Mouse (Mus musculus): ENCODE data around the gene Stpg4. TPM values are rescaled to one million over a fixed set of nuclear protein-coding genes. Genes with fewer than 3 reads are reported as not detected.

Gene Stpg4
- polyA plus RNA-seq, 1 experiment from 2014 or later: not detected

GRCm38 (mm10) chr17:87453336-87453735 is 25.8 kb upstream of the Stpg4 start:
- H3K9ac ChIP-seq (ENCODE audit: low read depth, low read length): no peak overlapping the region
- H3K27me3 ChIP-seq (ENCODE audit: control insufficient read depth, insufficient read depth, low read length): no peaks in the 10 kb centered on the region
- H3K27ac ChIP-seq (ENCODE audit: low read depth, low read length): no peak overlapping the region
- H3K4me3 ChIP-seq (ENCODE audit: low read length): no peak overlapping the region
- no peaks in the 10 kb centered on the region for H3K36me3 ChIP-seq (ENCODE audit: control insufficient read depth, insufficient read depth, low read length)
- WGBS: 80% methylated on average over 7 of the region's 7 CpGs
- H3K9me3 ChIP-seq (ENCODE audit: control insufficient read depth, low read length): no peaks in the 10 kb centered on the region
- H3K4me2 ChIP-seq (replicated peaks; ENCODE audit: low read depth, low read length): no peak overlapping the region
- peaks cover 7% of the 10 kb centered on the region; the same call in 1 of the 2 replicates for H3K4me1 ChIP-seq (ENCODE audit: control insufficient read depth, insufficient read depth, low read length)
- ATAC-seq (ENCODE audit: low FRiP score, low TSS enrichment): no peak

GRCm38 (mm10) chr17:87448881-87449280 is 21.3 kb upstream of the Stpg4 start:
- H3K27ac ChIP-seq (ENCODE audit: low read depth, low read length): no peak overlapping the region

DNA sequence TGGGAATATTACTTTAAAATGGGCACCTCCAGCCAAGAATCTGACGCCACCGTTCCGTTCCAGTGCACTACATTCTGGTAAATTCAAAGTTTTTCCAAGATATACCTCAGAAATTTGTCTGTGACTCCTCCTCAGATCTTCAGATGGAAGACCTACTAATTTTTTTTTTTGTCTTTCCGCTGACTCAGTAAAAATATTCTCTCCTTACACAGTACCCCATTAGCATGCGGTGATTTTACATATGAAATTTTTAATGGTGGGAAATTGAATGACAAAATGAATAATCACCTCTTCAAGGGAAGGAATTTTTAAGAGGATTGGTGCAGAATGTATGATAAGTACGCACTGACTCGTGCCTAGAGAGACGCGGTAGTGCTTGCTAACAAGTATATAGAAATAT is 20.8 kb upstream of the Stpg4 start:
- H3K27me3 ChIP-seq (ENCODE audit: control insufficient read depth, insufficient read depth, low read length): no peaks in the 10 kb centered on the region
- no peak overlapping the region for H3K9ac ChIP-seq (ENCODE audit: low read depth, low read length)
- H3K9me3 ChIP-seq (ENCODE audit: control insufficient read depth, low read length): no peaks in the 10 kb centered on the region
- no peaks in the 10 kb centered on the region for H3K36me3 ChIP-seq (ENCODE audit: control insufficient read depth, insufficient read depth, low read length)
- H3K4me2 ChIP-seq (replicated peaks; ENCODE audit: low read depth, low read length): no peak overlapping the region
- no peak overlapping the region for H3K4me3 ChIP-seq (ENCODE audit: low read length)
- no peak overlapping the region for H3K27ac ChIP-seq (ENCODE audit: low read depth, low read length)
- WGBS: 92% methylated on average over 9 of the region's 9 CpGs
- no peak for ATAC-seq (ENCODE audit: low FRiP score, low TSS enrichment)
- H3K4me1 ChIP-seq (ENCODE audit: control insufficient read depth, insufficient read depth, low read length): peaks cover 15% of the 10 kb centered on the region

More at GRCm38 (mm10) chr17:87448881-87449280, 21.3 kb upstream of the Stpg4 start:
- 85% methylated on average over 8 of the region's 8 CpGs for WGBS
- no peaks in the 10 kb centered on the region for H3K27me3 ChIP-seq (ENCODE audit: control insufficient read depth, insufficient read depth, low read length)
- no peak overlapping the region for H3K9ac ChIP-seq (ENCODE audit: low read depth, low read length)
- no peak for ATAC-seq (ENCODE audit: low FRiP score, low TSS enrichment)
- no peaks in the 10 kb centered on the region for H3K9me3 ChIP-seq (ENCODE audit: control insufficient read depth, low read length)
- H3K4me2 ChIP-seq (replicated peaks; ENCODE audit: low read depth, low read length): no peak overlapping the region
- H3K4me1 ChIP-seq (ENCODE audit: control insufficient read depth, insufficient read depth, low read length): peaks cover 10% of the 10 kb centered on the region
- H3K4me3 ChIP-seq (ENCODE audit: low read length): no peak overlapping the region
- no peaks in the 10 kb centered on the region for H3K36me3 ChIP-seq (ENCODE audit: control insufficient read depth, insufficient read depth, low read length)

DNA sequence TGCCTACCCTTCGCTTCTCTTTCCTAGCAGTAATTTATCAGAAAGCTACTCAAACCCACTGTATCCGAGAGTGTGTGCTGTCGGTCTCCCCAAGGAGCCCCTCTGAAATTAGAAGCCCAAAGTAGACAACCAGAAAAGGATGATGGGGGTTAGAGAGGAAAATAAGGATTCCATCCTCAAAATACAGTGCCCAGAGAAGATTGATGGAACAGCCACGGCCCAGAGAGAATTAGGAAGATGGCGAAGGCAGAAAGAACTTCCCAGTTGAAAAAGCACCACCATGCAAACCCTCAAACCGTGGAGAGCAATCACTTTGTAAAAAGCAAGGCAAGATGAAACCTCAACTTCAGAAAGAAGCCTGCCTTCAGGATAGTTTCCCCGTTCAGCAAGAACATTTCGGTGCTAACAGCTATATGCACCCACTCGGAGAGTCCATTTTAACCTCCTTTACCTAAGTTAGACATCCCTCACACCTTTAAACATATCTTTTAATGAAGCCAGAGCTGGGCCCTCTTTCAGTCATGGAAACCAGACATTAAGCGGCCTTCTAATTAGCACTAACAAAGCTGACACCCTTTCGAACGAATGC is 20.2 kb upstream of the Stpg4 start:
- 46% methylated on average over 12 of the region's 12 CpGs for WGBS
- no peak for ATAC-seq (ENCODE audit: low FRiP score, low TSS enrichment)
- H3K9me3 ChIP-seq (ENCODE audit: control insufficient read depth, low read length): no peaks in the 10 kb centered on the region
- no peak overlapping the region; the same call in 1 of the 2 replicates for H3K27ac ChIP-seq (ENCODE audit: low read depth, low read length)
- H3K36me3 ChIP-seq (ENCODE audit: control insufficient read depth, insufficient read depth, low read length): no peaks in the 10 kb centered on the region; the same call in 1 of the 2 replicates
- peaks cover 22% of the 10 kb centered on the region for H3K4me1 ChIP-seq (ENCODE audit: control insufficient read depth, insufficient read depth, low read length)
- H3K27me3 ChIP-seq (ENCODE audit: control insufficient read depth, insufficient read depth, low read length): no peaks in the 10 kb centered on the region
- H3K4me3 ChIP-seq (ENCODE audit: low read length): peak overlapping the region; percentile 97
- peak overlapping the region; percentile 69 for H3K4me2 ChIP-seq (replicated peaks; ENCODE audit: low read depth, low read length)
- H3K9ac ChIP-seq (ENCODE audit: low read depth, low read length): peak overlapping the region; percentile 98

DNA sequence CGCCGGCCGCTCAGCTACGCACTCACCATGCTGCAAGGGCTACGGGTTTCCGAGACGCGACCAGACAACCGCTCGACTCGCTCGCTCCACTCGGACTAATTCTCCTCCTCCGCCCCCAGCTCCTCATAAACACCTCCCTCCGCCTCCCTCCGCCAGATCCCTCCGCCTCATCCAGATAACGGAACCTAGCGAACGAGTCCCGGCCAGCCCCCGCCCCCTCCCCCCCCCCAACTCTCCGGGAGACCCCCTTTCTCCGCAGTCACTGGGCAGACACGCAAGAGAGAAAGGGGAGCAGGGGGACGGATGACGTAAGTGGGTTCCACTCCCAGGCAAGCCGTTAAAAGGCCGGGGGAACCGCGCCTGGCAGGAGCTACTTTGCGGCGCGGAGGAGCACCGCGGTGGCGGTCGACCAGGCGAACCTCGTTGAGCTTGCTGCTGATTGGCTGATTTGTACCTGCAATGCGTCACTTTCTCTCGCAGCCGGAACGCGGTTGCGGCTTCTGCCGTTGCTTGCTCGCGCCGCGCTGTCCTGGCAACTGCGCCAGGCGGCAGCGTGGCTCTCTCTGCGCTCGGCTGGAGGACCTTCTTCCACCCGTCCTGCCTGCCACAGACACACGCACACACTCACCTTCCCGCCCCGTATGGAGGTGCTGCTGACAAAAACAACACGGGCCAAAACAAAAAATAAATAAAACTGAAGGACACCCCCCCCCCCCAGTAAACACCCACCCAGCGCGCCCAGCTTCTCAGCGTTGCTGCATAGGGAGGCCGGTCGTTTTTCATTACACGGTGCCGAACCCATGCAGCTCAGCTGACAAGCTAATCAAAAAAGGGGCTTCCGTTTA is 19.4 kb upstream of the Stpg4 start, which contains the start of gene Calm2:
Calm2 (minus strand) TSS at position 169 of the 845 bp plus-strand sequence.
- Histone ChIP-seq H3K27me3 (ENCODE audit: control insufficient read depth, insufficient read depth, low read length) (no peaks in the 10 kb centered on the region), H3K4me2 (replicated peaks; ENCODE audit: low read depth, low read length) (peak within 1 kb of the TSS; percentile 69), H3K9me3 (ENCODE audit: control insufficient read depth, low read length) (no peaks in the 10 kb centered on the region), H3K4me1 (ENCODE audit: control insufficient read depth, insufficient read depth, low read length) (peaks cover 26% of the 10 kb centered on the region), H3K27ac (ENCODE audit: low read depth, low read length) (peak within 1 kb of the TSS; percentile 98), H3K9ac (ENCODE audit: low read depth, low read length) (peak within 1 kb of the TSS; percentile 98), H3K4me3 (ENCODE audit: low read length) (peak within 1 kb of the TSS; percentile 97), H3K36me3 (ENCODE audit: control insufficient read depth, insufficient read depth, low read length) (peaks cover 4% of the 10 kb centered on the region; the same call in 1 of the 2 replicates)
- peak; percentile 92 for ATAC-seq (ENCODE audit: low FRiP score, low TSS enrichment)
- WGBS: under 1% methylated on average over 65 of the region's 69 CpGs

DNA sequence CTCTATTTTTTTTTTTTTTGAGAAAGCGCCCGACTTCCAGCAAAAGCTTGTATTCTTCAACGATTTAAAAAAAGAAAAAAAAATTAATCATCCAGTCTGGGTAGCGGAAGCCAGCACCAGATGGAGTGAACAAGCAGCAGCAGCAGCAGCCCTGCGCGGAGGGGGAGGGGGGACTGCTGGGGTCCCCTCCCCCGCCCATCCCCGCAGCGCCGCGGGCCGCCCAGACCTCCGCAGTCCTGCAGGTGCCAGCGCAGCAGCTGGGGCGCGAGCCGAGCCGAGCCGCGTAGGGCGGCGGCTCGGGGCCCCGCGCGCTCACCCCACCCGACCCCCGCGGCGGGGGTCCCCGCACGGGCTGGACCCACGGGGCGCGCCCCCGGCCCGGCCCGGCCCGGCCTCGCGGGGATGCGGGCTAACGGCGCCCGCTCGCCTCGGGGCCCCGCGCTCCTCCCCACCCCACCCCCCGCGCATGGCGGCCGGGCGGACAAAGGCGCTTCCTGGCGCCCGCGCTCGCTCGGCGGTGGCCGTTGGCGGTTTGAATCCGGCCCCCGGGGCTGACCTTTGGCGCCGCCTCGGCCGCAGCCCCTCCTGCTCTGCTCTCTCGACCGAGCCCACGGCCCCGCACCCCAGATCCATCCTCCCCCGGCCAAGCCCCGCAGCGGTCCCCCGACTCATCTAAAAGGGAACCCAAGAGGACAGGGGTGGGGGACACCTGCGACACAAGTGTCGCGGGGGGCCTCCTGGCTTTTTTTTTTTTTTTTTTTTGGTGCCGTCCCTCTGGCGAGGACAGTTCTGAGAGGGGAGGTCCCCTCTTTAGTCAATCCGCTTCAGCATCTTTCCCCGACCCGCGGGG is 18.6 kb upstream of the Stpg4 start:
- Histone ChIP-seq H3K4me3 (ENCODE audit: low read length) (peak overlapping the region; percentile 97), H3K4me2 (replicated peaks; ENCODE audit: low read depth, low read length) (peak overlapping the region; percentile 58), H3K9me3 (ENCODE audit: control insufficient read depth, low read length) (no peaks in the 10 kb centered on the region), H3K4me1 (ENCODE audit: control insufficient read depth, insufficient read depth, low read length) (peaks cover 34% of the 10 kb centered on the region), H3K36me3 (ENCODE audit: control insufficient read depth, insufficient read depth, low read length) (peaks cover 10% of the 10 kb centered on the region; the same call in 1 of the 2 replicates), H3K27me3 (ENCODE audit: control insufficient read depth, insufficient read depth, low read length) (no peaks in the 10 kb centered on the region), H3K27ac (ENCODE audit: low read depth, low read length) (peak overlapping the region; percentile 98), H3K9ac (ENCODE audit: low read depth, low read length) (peak overlapping the region; percentile 98)
- peak; percentile 75 for ATAC-seq (ENCODE audit: low FRiP score, low TSS enrichment)
- 1% methylated on average over 64 of the region's 86 CpGs for WGBS

DNA sequence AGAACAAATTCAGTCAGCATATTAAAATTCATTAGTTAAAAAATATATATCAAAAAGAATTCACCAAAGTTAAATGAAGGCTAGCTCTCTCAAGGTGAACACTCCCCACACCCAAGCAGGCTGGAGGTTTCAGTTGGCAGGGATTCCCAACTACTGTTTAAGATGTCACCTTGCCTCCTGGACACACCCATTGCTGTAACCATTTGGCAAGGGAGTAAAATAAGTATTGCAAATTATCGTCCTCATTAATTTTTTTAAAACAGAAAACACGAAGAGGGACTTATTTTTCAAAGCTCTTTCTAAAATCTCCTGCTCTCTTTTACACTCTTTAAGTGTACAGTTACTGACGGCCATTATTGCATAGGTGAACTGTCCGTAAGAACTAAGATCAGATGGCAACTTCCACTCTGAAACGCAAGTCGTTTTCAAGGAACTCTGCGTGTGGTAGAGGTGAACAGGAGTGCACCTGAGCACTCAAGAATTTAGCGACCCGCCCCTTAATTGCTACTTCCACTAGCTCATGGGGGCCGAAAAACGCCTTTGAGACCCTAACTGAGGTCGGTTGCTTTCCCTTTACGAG is 17.9 kb upstream of the Stpg4 start:
- ATAC-seq (ENCODE audit: low FRiP score, low TSS enrichment): no peak
- WGBS: under 1% methylated on average over 13 of the region's 13 CpGs
- Histone ChIP-seq H3K4me3 (ENCODE audit: low read length) (peak overlapping the region; percentile 97), H3K4me2 (replicated peaks; ENCODE audit: low read depth, low read length) (peak overlapping the region; percentile 58), H3K9ac (ENCODE audit: low read depth, low read length) (peak overlapping the region; percentile 98), H3K27me3 (ENCODE audit: control insufficient read depth, insufficient read depth, low read length) (no peaks in the 10 kb centered on the region), H3K36me3 (ENCODE audit: control insufficient read depth, insufficient read depth, low read length) (peaks cover 11% of the 10 kb centered on the region; the same call in 1 of the 2 replicates), H3K4me1 (ENCODE audit: control insufficient read depth, insufficient read depth, low read length) (peaks cover 35% of the 10 kb centered on the region), H3K27ac (ENCODE audit: low read depth, low read length) (peak overlapping the region; percentile 98; the same call in 1 of the 2 replicates), H3K9me3 (ENCODE audit: control insufficient read depth, low read length) (no peaks in the 10 kb centered on the region)

DNA sequence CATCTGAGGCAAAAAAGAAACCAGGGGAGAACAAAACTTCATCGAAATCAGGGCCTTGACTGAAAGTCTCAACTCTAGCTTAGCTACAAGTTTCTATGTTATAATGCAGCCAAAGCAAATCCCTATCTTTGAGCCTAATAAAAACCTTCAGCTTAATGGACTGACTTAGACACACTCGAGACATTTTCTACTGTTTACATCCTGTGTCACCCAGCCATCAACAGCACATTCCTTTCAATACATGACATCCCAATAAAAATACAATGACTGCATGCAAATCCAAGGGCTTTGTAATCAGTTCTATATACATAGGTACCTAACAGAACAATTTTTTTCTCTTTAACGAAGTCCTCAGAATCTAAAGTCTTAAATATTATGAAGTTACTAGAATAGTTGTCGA is 17.2 kb upstream of the Stpg4 start:
- H3K9me3 ChIP-seq (ENCODE audit: control insufficient read depth, low read length): no peaks in the 10 kb centered on the region
- H3K27ac ChIP-seq (ENCODE audit: low read depth, low read length): no peak overlapping the region
- H3K9ac ChIP-seq (ENCODE audit: low read depth, low read length): peak overlapping the region; percentile 28; the same call in 1 of the 2 replicates
- H3K4me1 ChIP-seq (ENCODE audit: control insufficient read depth, insufficient read depth, low read length): peaks cover 35% of the 10 kb centered on the region
- peak overlapping the region; percentile 58 for H3K4me2 ChIP-seq (replicated peaks; ENCODE audit: low read depth, low read length)
- H3K36me3 ChIP-seq (ENCODE audit: control insufficient read depth, insufficient read depth, low read length): peaks cover 16% of the 10 kb centered on the region; the same call in 1 of the 2 replicates
- H3K4me3 ChIP-seq (ENCODE audit: low read length): peak overlapping the region; percentile 32
- no peaks in the 10 kb centered on the region for H3K27me3 ChIP-seq (ENCODE audit: control insufficient read depth, insufficient read depth, low read length)
- ATAC-seq (ENCODE audit: low FRiP score, low TSS enrichment): no peak
- 49% methylated on average over 4 of the region's 4 CpGs for WGBS

Data from kidney, embryonic 14.5 days (tissue).